Mouse (Mus musculus) hindbrain, embryonic 13.5 days (tissue): ENCODE data around the gene Ski. TPM values are rescaled to one million over a fixed set of nuclear protein-coding genes. Genes with fewer than 3 reads are reported as not detected.
A peak's percentile ranks its signal among the peaks of the same experiment; 100 is the strongest.

ENCODE experiments used
- ATAC-seq: fragments of 200-750 bp; cut with Nextera tagmentation; 2 replicates; pipeline ENCODE4 v1.8.0; 2017; ENCODE audit warnings: moderate TSS enrichment; ENCODE audit not compliant: low FRiP score
- H3K27ac ChIP-seq: fragments of 300-500 bp; sonication (generic); 2 replicates; pipeline ENCODE4 v1.5.1; 2015; ENCODE audit warnings: inconsistent platforms, mild to moderate bottlenecking, moderate library complexity
- H3K27me3 ChIP-seq: fragments of 300-500 bp; sonication (generic); 2 replicates; pipeline ENCODE4 v1.6.1; 2015; ENCODE audit warnings: mild to moderate bottlenecking, inconsistent platforms
- H3K36me3 ChIP-seq: fragments of 300-500 bp; sonication (generic); 2 replicates; pipeline ENCODE4 v1.6.1; 2015; ENCODE audit warnings: mild to moderate bottlenecking, inconsistent platforms
- H3K4me1 ChIP-seq: fragments of 300-500 bp; sonication (generic); replicated peaks from 2 replicates; pipeline ENCODE4 v1.6.1; 2015; ENCODE audit warnings: inconsistent platforms
- H3K4me2 ChIP-seq: fragments of 300-500 bp; sonication (generic); 2 replicates; pipeline ENCODE4 v1.6.1; 2015; ENCODE audit warnings: inconsistent platforms, mild to moderate bottlenecking, moderate library complexity
- H3K4me3 ChIP-seq: fragments of 300-500 bp; sonication (generic); 2 replicates; pipeline ENCODE4 v1.5.1; 2015; ENCODE audit warnings: mild to moderate bottlenecking, inconsistent platforms
- H3K9ac ChIP-seq: fragments of 300-500 bp; sonication (generic); 2 replicates; pipeline ENCODE4 v1.6.1; 2015; ENCODE audit warnings: mild to moderate bottlenecking, inconsistent platforms
- H3K9me3 ChIP-seq: fragments of 300-500 bp; sonication (generic); 2 replicates; pipeline ENCODE4 v1.6.1; 2016; ENCODE audit warnings: inconsistent platforms
- whole genome bisulfite sequencing: fragments of 180-500 bp; shearing (Covaris S2); methylation state at CpG from one replicate; pipeline ENCODE4 v1.1.7; 2015; 5-methylcytosine and 5-hydroxymethylcytosine counted together
- polyA plus RNA-seq: library from polyadenylated mRNA; unstranded; fragments of >200 nt; fragmentation: Nextera tagmentation; extraction: Ambion mirVana; gene quantifications from 2 replicates; pipeline ENCODE4 v1.2.1, GENCODE M21; 2015

Ski gene
- polyA plus RNA-seq, 1 experiment from 2014 or later, result 10.3 TPM

- peaks cover 6% of the 10 kb centered on the region for H3K36me3 ChIP-seq
- no peaks in the 10 kb centered on the region for H3K9me3 ChIP-seq
- 51% methylated on average over 3 of the region's 3 CpGs for WGBS
- H3K27ac ChIP-seq, result no peak overlapping the region
- no peak overlapping the region for H3K9ac ChIP-seq
- 0 out of 2 replicates have a peak overlapping the region, but pooled peaks have one; percentile 3 for H3K4me2 ChIP-seq
- no peak for ATAC-seq
- no peaks in the 10 kb centered on the region for H3K27me3 ChIP-seq
- H3K4me1 ChIP-seq, result peaks cover 74% of the 10 kb centered on the region
- no peak overlapping the region for H3K4me3 ChIP-seq
Measured at GRCm38 (mm10) chr4:155207841-155208240, 14.6 kb downstream of the Ski start.

- Histone ChIP-seq H3K4me1 (peaks cover 73% of the 10 kb centered on the region), H3K9me3 (no peaks in the 10 kb centered on the region), H3K27ac (no peak overlapping the region), H3K4me3 (no peak overlapping the region), H3K4me2 (no peak overlapping the region), H3K9ac (no peak overlapping the region), H3K27me3 (no peaks in the 10 kb centered on the region), H3K36me3 (peaks cover 6% of the 10 kb centered on the region)
- whole genome bisulfite sequencing, result 79% methylated on average over 6 of the region's 8 CpGs
- no peak for ATAC-seq
Measured at GRCm38 (mm10) chr4:155206498-155206897, 15.9 kb downstream of the Ski start.

GRCm38 (mm10) chr4:155205919-155206318, 16.5 kb downstream of the Ski start:
- no peak overlapping the region for H3K4me2 ChIP-seq
- no peaks in the 10 kb centered on the region for H3K9me3 ChIP-seq
- H3K27ac ChIP-seq, result no peak overlapping the region
- 61% methylated on average over 6 of the region's 6 CpGs for WGBS
- no peak overlapping the region for H3K4me3 ChIP-seq
- H3K4me1 ChIP-seq, result peaks cover 75% of the 10 kb centered on the region
- no peak overlapping the region for H3K9ac ChIP-seq
- ATAC-seq, result no peak
- H3K36me3 ChIP-seq, result peaks cover 4% of the 10 kb centered on the region
- H3K27me3 ChIP-seq, result no peaks in the 10 kb centered on the region

GRCm38 (mm10) chr4:155201764-155202163, 20.6 kb downstream of the Ski start:
- no peak overlapping the region for H3K27ac ChIP-seq
- no peaks in the 10 kb centered on the region for H3K36me3 ChIP-seq
- no peak overlapping the region for H3K4me2 ChIP-seq
- H3K9me3 ChIP-seq, result no peaks in the 10 kb centered on the region
- H3K27me3 ChIP-seq, result no peaks in the 10 kb centered on the region
- no peak overlapping the region for H3K4me3 ChIP-seq
- ATAC-seq, result no peak
- no peak overlapping the region for H3K9ac ChIP-seq
- WGBS, result 91% methylated on average over 7 of the region's 7 CpGs
- H3K4me1 ChIP-seq, result peaks cover 78% of the 10 kb centered on the region

DNA sequence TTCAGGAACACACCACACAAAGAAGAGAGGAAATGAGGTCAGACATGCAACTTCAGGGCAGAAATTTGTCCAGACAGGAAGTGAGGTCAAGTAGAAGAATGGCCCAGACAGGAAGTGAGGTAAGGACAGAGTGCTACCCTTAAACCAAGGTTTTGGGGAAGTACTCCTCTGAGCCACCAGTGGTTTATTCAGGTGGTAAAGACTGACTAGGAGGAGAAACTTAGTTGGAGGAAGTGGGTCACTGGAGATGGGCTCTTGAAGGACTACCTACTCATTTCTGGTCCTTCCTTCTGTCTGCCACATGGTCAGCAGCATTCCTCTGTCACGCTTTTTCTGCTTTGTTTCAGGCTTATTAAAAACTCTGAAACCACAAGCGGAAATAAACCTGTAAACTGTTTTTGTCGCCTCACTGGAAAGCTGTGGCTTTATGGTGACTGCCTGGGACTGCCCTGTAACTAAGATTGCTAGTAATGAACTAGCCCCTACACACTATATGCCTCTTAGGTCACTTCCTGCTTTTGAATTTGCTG, 21.5 kb downstream of the Ski start:
- Histone ChIP-seq H3K27ac (no peak overlapping the region; the same call in 1 of the 2 replicates), H3K9me3 (no peaks in the 10 kb centered on the region), H3K36me3 (no peaks in the 10 kb centered on the region), H3K27me3 (no peaks in the 10 kb centered on the region), H3K9ac (no peak overlapping the region), H3K4me1 (peaks cover 79% of the 10 kb centered on the region), H3K4me2 (no peak overlapping the region), H3K4me3 (no peak overlapping the region)
- 85% methylated on average over 3 of the region's 3 CpGs for WGBS
- ATAC-seq, result no peak

DNA sequence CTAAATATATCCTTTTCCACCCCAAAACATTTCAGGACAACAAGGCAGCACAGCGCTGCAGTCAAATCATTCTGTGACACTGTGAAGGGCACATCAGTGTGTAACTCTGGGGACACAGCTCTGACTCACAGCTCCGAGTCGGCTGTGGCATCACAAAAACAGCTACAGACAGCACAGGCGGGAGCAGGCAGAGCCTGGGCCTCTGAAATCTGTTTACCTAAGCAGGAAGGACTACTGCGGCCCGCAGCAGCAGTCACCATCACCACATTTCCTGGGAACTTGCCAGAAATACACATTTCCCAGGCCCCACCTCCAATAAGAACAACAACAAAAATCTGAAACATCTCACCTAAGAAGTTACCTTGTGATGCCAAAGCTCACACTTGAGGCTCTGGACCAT, 24.7 kb downstream of the Ski start:
- Histone ChIP-seq H3K4me1 (peaks cover 75% of the 10 kb centered on the region), H3K9ac (0 out of 2 replicates have a peak overlapping the region, but pooled peaks have one; percentile 10), H3K27ac (no peak overlapping the region), H3K4me3 (no peak overlapping the region), H3K27me3 (no peaks in the 10 kb centered on the region), H3K36me3 (no peaks in the 10 kb centered on the region), H3K9me3 (no peaks in the 10 kb centered on the region), H3K4me2 (no peak overlapping the region)
- WGBS, result 53% methylated on average over 6 of the region's 6 CpGs
- ATAC-seq, result no peak

DNA sequence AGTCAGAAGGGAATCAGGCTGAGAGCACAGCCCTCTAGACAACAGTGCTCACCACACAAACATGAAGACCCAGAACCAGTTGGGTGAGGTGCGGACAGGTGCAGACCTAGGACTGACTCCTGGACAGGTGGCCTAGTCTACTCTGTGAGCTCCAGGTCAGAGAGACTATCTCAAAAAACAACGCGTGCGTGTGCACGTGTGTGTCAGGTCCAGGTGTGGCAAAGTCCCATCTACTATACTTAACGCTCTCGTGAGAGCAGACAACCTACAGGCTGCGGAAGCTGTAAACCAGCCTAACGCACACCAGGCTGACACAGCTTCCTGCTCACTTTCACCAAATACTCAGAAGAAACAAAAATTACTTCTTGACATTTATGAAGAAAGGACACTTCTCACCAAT, 27.2 kb downstream of the Ski start:
- no peak overlapping the region for H3K27ac ChIP-seq
- no peak overlapping the region for H3K9ac ChIP-seq
- WGBS, result 94% methylated on average over 9 of the region's 9 CpGs
- H3K9me3 ChIP-seq, result no peaks in the 10 kb centered on the region
- H3K36me3 ChIP-seq, result no peaks in the 10 kb centered on the region
- H3K4me3 ChIP-seq, result no peak overlapping the region
- no peak for ATAC-seq
- H3K4me2 ChIP-seq, result no peak overlapping the region
- no peaks in the 10 kb centered on the region for H3K27me3 ChIP-seq
- peaks cover 80% of the 10 kb centered on the region for H3K4me1 ChIP-seq

- peaks cover 81% of the 10 kb centered on the region for H3K4me1 ChIP-seq
- ATAC-seq, result 0 out of 2 replicates have a peak, but pooled peaks have one; percentile 7
- H3K4me2 ChIP-seq, result no peak overlapping the region
- 30% methylated on average over 7 of the region's 7 CpGs for WGBS
- H3K9me3 ChIP-seq, result no peaks in the 10 kb centered on the region
- no peaks in the 10 kb centered on the region for H3K36me3 ChIP-seq
- no peaks in the 10 kb centered on the region for H3K27me3 ChIP-seq
- H3K9ac ChIP-seq, result no peak overlapping the region
- peak overlapping the region; percentile 64; the same call in 1 of the 2 replicates for H3K27ac ChIP-seq
- H3K4me3 ChIP-seq, result no peak overlapping the region
Measured at GRCm38 (mm10) chr4:155190275-155190674, 32.1 kb downstream of the Ski start.

GRCm38 (mm10) chr4:155189711-155190139, 32.7 kb downstream of the Ski start:
- Histone ChIP-seq H3K27me3 (no peaks in the 10 kb centered on the region), H3K9me3 (no peaks in the 10 kb centered on the region), H3K4me2 (no peak overlapping the region), H3K27ac (peak overlapping the region; percentile 64; the same call in 1 of the 2 replicates), H3K4me1 (peaks cover 84% of the 10 kb centered on the region), H3K36me3 (no peaks in the 10 kb centered on the region), H3K4me3 (no peak overlapping the region), H3K9ac (no peak overlapping the region)
- WGBS, result 1% methylated on average over 4 of the region's 4 CpGs
- 0 out of 2 replicates have a peak, but pooled peaks have one; percentile 33 for ATAC-seq

DNA sequence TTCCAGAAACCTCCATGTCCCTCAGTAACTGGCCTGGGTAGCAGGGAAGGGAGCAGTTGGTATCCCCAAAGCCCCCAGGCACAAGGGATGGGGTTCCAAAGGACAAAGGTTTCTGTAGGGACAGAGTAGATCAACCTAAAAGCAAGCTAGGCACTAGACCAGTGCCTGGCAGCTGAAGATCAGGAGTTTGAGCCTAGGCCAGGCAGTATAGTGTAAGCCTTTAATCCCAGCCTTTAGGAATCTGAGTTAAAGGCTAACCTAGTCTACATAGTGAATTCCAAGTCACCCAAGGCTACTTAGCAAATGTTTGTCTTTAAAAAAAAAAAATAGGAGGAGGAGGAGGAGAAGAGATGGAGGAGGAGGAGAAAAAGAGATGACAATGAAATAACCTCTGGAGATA, 33.6 kb downstream of the Ski start:
- Histone ChIP-seq H3K4me2 (no peak overlapping the region), H3K4me3 (no peak overlapping the region), H3K27ac (no peak overlapping the region), H3K9me3 (no peaks in the 10 kb centered on the region), H3K9ac (no peak overlapping the region), H3K4me1 (peaks cover 93% of the 10 kb centered on the region), H3K36me3 (no peaks in the 10 kb centered on the region), H3K27me3 (no peaks in the 10 kb centered on the region)
- no peak for ATAC-seq

GRCm38 (mm10) chr4:155188341-155188740, 34.1 kb downstream of the Ski start:
- 3% methylated on average over 8 of the region's 8 CpGs for WGBS
- H3K4me3 ChIP-seq, result no peak overlapping the region
- no peak overlapping the region for H3K9ac ChIP-seq
- peaks cover 93% of the 10 kb centered on the region for H3K4me1 ChIP-seq
- no peak overlapping the region for H3K4me2 ChIP-seq
- no peaks in the 10 kb centered on the region for H3K27me3 ChIP-seq
- no peaks in the 10 kb centered on the region for H3K9me3 ChIP-seq
- no peaks in the 10 kb centered on the region for H3K36me3 ChIP-seq
- 0 out of 2 replicates have a peak overlapping the region, but pooled peaks have one; percentile 23 for H3K27ac ChIP-seq
- no peak for ATAC-seq

DNA sequence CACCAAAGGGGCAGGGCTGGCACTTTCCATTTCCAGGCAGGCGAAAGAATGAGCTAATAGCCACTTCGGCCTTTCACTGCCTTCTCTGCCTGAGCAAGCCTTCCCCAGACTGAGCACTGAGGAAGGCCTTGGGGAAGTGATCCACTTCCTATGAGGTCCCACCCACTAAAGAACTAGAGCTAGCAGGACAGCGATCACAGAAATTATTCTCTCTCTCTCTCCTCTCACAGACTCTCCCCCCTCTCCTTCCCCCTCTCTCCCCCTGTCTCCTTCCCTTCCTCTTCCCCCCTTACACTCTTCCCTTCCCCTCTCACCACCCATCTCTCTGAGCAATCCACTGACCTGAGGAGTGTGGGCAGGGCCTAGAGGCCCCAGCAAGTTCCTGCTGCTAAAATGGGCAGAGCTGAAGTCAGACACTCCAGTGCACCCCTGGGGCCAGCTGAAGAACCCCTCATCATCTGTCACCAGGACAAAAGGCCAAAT, 35.2 kb downstream of the Ski start:
- no peak overlapping the region for H3K9ac ChIP-seq
- WGBS, result 35% methylated on average over 3 of the region's 3 CpGs
- H3K27ac ChIP-seq, result 0 out of 2 replicates have a peak overlapping the region, but pooled peaks have one; percentile 10
- no peaks in the 10 kb centered on the region for H3K9me3 ChIP-seq
- no peak overlapping the region for H3K4me3 ChIP-seq
- no peak for ATAC-seq
- H3K4me1 ChIP-seq, result peaks cover 87% of the 10 kb centered on the region
- H3K4me2 ChIP-seq, result no peak overlapping the region
- H3K27me3 ChIP-seq, result no peaks in the 10 kb centered on the region
- H3K36me3 ChIP-seq, result no peaks in the 10 kb centered on the region

DNA sequence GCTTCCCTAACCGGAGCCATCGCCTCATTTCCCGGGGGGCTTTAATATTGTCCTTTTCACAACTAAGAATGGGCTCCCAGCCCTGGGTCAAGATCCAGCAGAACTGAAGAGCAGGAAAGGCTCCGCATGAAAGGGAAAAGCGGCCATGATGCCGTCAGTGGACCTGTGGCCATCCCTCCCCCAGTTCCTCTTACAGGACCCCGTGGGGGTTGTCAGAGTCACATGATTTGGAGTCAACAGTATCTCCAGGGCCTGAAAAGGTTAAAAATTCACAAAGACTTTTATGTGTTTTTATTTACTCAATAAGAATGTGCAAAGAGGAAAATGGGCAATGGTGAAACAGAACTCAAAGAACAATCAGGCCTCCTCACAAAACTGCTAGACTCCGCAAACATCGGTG, 36.5 kb downstream of the Ski start:
- no peak for ATAC-seq
- Histone ChIP-seq H3K4me1 (peaks cover 78% of the 10 kb centered on the region), H3K27me3 (no peaks in the 10 kb centered on the region), H3K9me3 (no peaks in the 10 kb centered on the region), H3K36me3 (no peaks in the 10 kb centered on the region), H3K4me2 (no peak overlapping the region), H3K27ac (no peak overlapping the region), H3K9ac (no peak overlapping the region), H3K4me3 (no peak overlapping the region)
- 82% methylated on average over 9 of the region's 9 CpGs for WGBS
